Mouse (Mus musculus) liver, adult 2 months (tissue): ENCODE measurements around the gene Tex38. TPM values are rescaled to one million over a fixed set of nuclear protein-coding genes. Genes with fewer than 3 reads are reported as not detected.

Experiments
- DNase-seq: peaks from one replicate; pipeline ENCODE4 v3.0.0-alpha.2; 2011; ENCODE audit warnings: low read depth, low spot score; ENCODE audit errors: extremely low read depth
- H3K27ac ChIP-seq: fragments of 200-500 bp; replicated peaks from 2 replicates; pipeline ENCODE4 v1.5.1; 2012; ENCODE audit warnings: low read depth, mild to moderate bottlenecking, control low read depth, inconsistent platforms, low read length; ENCODE audit not compliant: insufficient read depth
- H3K27me3 ChIP-seq: fragments of 200-500 bp; 2 replicates; pipeline ENCODE4 v1.6.1; 2012; ENCODE audit warnings: mild to moderate bottlenecking, moderate library complexity, low read length, inconsistent platforms; ENCODE audit not compliant: control insufficient read depth, insufficient read depth
- H3K36me3 ChIP-seq: fragments of 200-500 bp; 2 replicates; pipeline ENCODE4 v1.6.1; 2012; ENCODE audit warnings: low read length, inconsistent platforms; ENCODE audit not compliant: control insufficient read depth, insufficient read depth
- H3K4me1 ChIP-seq: fragments of 200-500 bp; 2 replicates; pipeline ENCODE4 v1.6.1; 2011; ENCODE audit warnings: low read length; ENCODE audit not compliant: control insufficient read depth, insufficient read depth
- H3K4me3 ChIP-seq: fragments of 200-500 bp; 2 replicates; pipeline ENCODE4 v1.5.1; 2011; ENCODE audit warnings: low read depth, mild to moderate bottlenecking, control low read depth, low read length, moderate library complexity; ENCODE audit not compliant: insufficient read depth
- H3K79me2 ChIP-seq: fragments of 200-500 bp; 2 replicates; pipeline ENCODE4 v1.6.1; 2012; ENCODE audit warnings: inconsistent platforms, mild to moderate bottlenecking, low read length, moderate library complexity; ENCODE audit not compliant: control insufficient read depth, insufficient read depth
- H3K9ac ChIP-seq: fragments of 200-500 bp; 2 replicates; pipeline ENCODE4 v1.6.1; 2012; ENCODE audit warnings: low read depth, mild to moderate bottlenecking, control low read depth, inconsistent platforms, low read length
- CTCF ChIP-seq: fragments of 200-500 bp; IDR thresholded peaks from 2 replicates; pipeline ENCODE4 v1.5.1; 2011; ENCODE audit warnings: low read depth, low read length, control low read depth
- POLR2A ChIP-seq: fragments of 200-500 bp; IDR thresholded peaks from 2 replicates; pipeline ENCODE4 v1.6.1; 2011; ENCODE audit warnings: low read length, control low read depth; ENCODE audit not compliant: insufficient read depth; ENCODE audit errors: extremely low read depth
- WGBS: fragments of 180-500 bp; shearing (Covaris S2); methylation state at CpG from one replicate; pipeline ENCODE4 v1.1.7; 2018; 5-methylcytosine and 5-hydroxymethylcytosine counted together
- polyA plus RNA-seq: library from polyadenylated mRNA; depleted of rRNA; stranded (reverse); fragments of >200 nt; gene quantifications from 2 replicates; pipeline ENCODE4 v1.2.3, GENCODE M21; 2012; rRNA removed
- total RNA-seq: library from RNA; depleted of rRNA; stranded (reverse); fragments of >200 nt; gene quantifications from 2 replicates; pipeline ENCODE4 v1.2.3, GENCODE M21; 2014; rRNA removed

Gene Tex38
- total and polyA plus RNA-seq, 2 experiments: 0.23 TPM; not detected in 1

GRCm38 (mm10) chr4:115733746-115734145, 47.1 kb downstream of the Tex38 start:
- no peak for TF ChIP-seq CTCF
- TF ChIP-seq POLR2A: no peak
- peaks cover 2% of the 10 kb centered on the region; the same call in 1 of the 2 replicates for H3K4me1 ChIP-seq
- no peak overlapping the region for H3K9ac ChIP-seq
- no peak overlapping the region for H3K27ac ChIP-seq
- H3K4me3 ChIP-seq: no peak overlapping the region
- no peaks in the 10 kb centered on the region for H3K79me2 ChIP-seq
- 63% methylated on average over 5 of the region's 5 CpGs for WGBS
- no peak for DNase-seq
- H3K36me3 ChIP-seq: no peaks in the 10 kb centered on the region
- no peaks in the 10 kb centered on the region for H3K27me3 ChIP-seq

DNA sequence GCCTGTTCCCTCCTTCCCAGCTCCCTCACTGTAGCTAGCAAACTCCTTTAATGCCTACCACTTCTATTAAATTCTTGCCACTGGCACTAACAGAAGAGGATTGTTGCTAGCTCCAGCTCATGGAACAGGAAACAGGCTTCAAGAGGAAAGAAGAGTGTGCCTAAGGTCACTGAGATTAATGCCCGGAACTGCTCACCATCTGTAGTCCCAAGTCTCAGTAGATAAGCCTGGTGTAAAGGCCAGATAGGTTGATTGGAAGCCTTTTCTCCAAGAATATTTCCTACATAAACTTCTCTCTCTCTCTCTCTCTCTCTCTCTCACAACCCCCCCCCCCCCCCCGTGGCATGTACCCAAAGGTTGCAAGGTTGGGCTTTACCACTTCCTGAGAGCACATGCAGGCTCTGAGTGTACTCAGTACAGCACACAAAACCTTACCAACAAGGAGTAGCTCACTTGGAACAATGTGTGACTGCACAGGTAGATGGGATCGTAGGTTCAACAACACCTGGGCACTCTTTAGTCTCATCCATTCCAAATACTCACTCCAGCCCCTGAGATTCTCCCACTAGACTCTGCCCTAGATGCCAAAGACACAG, 48.5 kb downstream of the Tex38 start:
- WGBS: 54% methylated on average over 3 of the region's 3 CpGs
- no peaks in the 10 kb centered on the region for H3K36me3 ChIP-seq
- no peak for DNase-seq
- no peaks in the 10 kb centered on the region for H3K27me3 ChIP-seq
- no peak overlapping the region for H3K27ac ChIP-seq
- H3K4me1 ChIP-seq: 0 out of 2 replicates have a peak, but pooled peaks cover 2% of the 10 kb centered on the region
- H3K4me3 ChIP-seq: no peak overlapping the region
- TF ChIP-seq CTCF: no peak
- TF ChIP-seq POLR2A: no peak
- H3K79me2 ChIP-seq: no peaks in the 10 kb centered on the region
- no peak overlapping the region for H3K9ac ChIP-seq

DNA sequence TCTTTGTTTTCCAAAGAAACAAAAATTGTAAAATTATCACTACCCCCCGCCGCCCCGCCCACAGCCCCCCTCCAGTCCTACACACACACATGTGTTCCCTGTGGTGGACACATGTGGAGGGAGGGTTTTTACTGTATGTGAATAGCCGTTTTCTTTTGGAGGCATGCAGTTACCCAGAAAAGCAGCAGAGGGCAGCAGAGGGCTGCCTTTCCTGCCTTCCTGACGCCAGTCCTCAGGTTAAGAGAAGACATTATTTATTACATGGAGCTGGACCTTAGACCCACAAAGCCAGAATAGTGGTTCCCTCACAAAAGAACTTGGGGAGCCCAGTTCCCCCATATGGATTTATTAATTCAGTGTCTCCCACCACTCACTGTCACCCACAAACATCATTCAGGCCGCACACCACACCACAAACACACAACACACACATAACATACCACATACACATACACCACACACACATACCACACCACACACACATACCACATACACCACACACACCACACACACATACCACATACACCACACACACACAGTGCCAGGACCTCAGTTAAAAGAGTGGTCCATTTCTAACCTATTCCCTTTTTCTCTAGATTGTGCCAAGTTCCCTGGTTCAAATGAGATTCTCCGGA, 49.1 kb downstream of the Tex38 start:
- TF ChIP-seq POLR2A (no peak), CTCF (peak; percentile 94)
- no peaks in the 10 kb centered on the region for H3K79me2 ChIP-seq
- H3K9ac ChIP-seq: no peak overlapping the region
- H3K27ac ChIP-seq: no peak overlapping the region
- H3K4me1 ChIP-seq: 0 out of 2 replicates have a peak, but pooled peaks cover 2% of the 10 kb centered on the region
- no peaks in the 10 kb centered on the region for H3K36me3 ChIP-seq
- DNase-seq: peak; percentile 50
- H3K27me3 ChIP-seq: no peaks in the 10 kb centered on the region
- WGBS: 24% methylated on average over 7 of the region's 7 CpGs
- no peak overlapping the region for H3K4me3 ChIP-seq

Other genes with a start within 250 kb of the Tex38 start
- gene Cyp4a31, start 217.4 kb downstream of the Tex38 start, total RNA-seq: 8.3 and 19.2 TPM in 2 replicates
- gene Cyp4a31, start 217.4 kb downstream of the Tex38 start, polyA plus RNA-seq: 7.3 and 8.5 TPM in 2 replicates
- gene Cyp4a32, start 180.0 kb downstream of the Tex38 start, total RNA-seq: 19.5 and 23.2 TPM in 2 replicates
- 8.4 and 12.2 TPM in 2 replicates for gene Cyp4a32, start 180.0 kb downstream of the Tex38 start, polyA plus RNA-seq
- gene Cyp4b1, start 133.3 kb downstream of the Tex38 start, total RNA-seq: 34.9 and 38.7 TPM in 2 replicates
- gene Cyp4b1, start 133.3 kb downstream of the Tex38 start, polyA plus RNA-seq: 17.5 and 24.3 TPM in 2 replicates
- 10.7 TPM in 2 replicates for gene Efcab14, start 43.3 kb downstream of the Tex38 start, total RNA-seq
- 8.0 and 9.7 TPM in 2 replicates for gene Efcab14, start 43.3 kb downstream of the Tex38 start, polyA plus RNA-seq
- 13.4 and 16.5 TPM in 2 replicates for gene Atpaf1, start 3.8 kb upstream of the Tex38 start, total RNA-seq
- 23.4 and 25.4 TPM in 2 replicates for gene Atpaf1, start 3.8 kb upstream of the Tex38 start, polyA plus RNA-seq
- gene Mob3c, start 47.1 kb upstream of the Tex38 start, total RNA-seq: 8.4 and 12.5 TPM in 2 replicates
- 22.6 and 24.4 TPM in 2 replicates for gene Mob3c, start 47.1 kb upstream of the Tex38 start, polyA plus RNA-seq
- gene Mknk1, start 58.2 kb upstream of the Tex38 start, total RNA-seq: 11.3 and 14.0 TPM in 2 replicates
- gene Mknk1, start 58.2 kb upstream of the Tex38 start, polyA plus RNA-seq: 15.5 and 22.7 TPM in 2 replicates
- gene Kncn, start 103.4 kb upstream of the Tex38 start, total RNA-seq: not detected in 2 replicates
- not detected in 2 replicates for gene Kncn, start 103.4 kb upstream of the Tex38 start, polyA plus RNA-seq
- gene 6430628N08Rik, start 109.6 kb upstream of the Tex38 start, total RNA-seq: not detected in 2 replicates
- gene 6430628N08Rik, start 109.6 kb upstream of the Tex38 start, polyA plus RNA-seq: not detected in 2 replicates
- not detected in 2 replicates for gene Dmbx1, start 158.9 kb upstream of the Tex38 start, total RNA-seq
- gene Dmbx1, start 158.9 kb upstream of the Tex38 start, polyA plus RNA-seq: not detected in 2 replicates
- gene Faah, start 236.9 kb upstream of the Tex38 start, total RNA-seq: 55.9 and 71.4 TPM in 2 replicates
- gene Faah, start 236.9 kb upstream of the Tex38 start, polyA plus RNA-seq: 120 and 125 TPM in 2 replicates